Mouse (Mus musculus) fibroblast of lung, adult 2 months (primary cell): ENCODE results near the gene Rab37.

Experiments used
- DNase-seq: peaks from one replicate; pipeline ENCODE4 v3.0.0-alpha.2; 2011; ENCODE audit warnings: low read depth

Rab37 gene

DNA sequence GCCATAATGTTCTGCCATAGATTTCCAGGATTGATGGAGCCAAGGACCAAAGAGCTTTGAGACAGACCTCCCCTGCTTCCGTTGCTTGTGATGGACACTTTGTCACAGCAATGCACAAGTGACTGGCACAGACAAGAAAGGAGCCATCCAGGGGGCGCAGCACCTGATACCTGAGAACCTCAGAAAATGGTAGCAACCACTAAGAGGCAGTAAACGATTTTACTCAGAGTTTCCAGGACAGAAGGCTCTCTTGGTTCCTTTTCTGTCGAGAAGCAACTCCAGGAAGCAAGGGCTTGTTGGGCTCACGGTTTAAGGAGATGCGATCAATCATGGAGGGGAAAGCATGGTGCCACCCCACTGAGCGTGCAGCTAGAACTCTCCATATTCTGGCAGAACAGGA, 5.0 kb upstream of the Rab37 start:
- no peak for DNase-seq

GRCm38 (mm10) chr11:115089853-115090252, 1.4 kb upstream of the Rab37 start:
- DNase-seq: no peak

DNA sequence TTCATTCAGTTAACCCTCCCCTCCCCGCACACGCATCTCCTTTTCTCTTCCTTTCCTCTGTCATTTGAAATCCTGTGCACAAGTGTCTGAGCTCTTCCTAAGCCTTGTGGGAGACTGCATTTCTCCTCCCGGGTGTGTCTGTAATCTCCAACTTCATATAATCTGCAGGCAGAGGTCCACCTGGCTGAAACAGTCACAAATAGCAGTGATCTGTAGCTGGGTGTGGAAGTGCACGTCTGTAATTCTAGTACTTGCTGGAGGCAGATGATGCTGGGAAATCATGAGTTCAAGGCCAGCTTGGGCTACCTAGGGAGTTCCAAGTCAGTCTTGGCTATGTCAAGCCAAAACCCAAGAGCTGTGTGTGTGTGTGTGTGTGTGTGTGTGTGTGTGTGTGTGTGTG, 909 bp downstream of the Rab37 start:
- no peak for DNase-seq

DNA sequence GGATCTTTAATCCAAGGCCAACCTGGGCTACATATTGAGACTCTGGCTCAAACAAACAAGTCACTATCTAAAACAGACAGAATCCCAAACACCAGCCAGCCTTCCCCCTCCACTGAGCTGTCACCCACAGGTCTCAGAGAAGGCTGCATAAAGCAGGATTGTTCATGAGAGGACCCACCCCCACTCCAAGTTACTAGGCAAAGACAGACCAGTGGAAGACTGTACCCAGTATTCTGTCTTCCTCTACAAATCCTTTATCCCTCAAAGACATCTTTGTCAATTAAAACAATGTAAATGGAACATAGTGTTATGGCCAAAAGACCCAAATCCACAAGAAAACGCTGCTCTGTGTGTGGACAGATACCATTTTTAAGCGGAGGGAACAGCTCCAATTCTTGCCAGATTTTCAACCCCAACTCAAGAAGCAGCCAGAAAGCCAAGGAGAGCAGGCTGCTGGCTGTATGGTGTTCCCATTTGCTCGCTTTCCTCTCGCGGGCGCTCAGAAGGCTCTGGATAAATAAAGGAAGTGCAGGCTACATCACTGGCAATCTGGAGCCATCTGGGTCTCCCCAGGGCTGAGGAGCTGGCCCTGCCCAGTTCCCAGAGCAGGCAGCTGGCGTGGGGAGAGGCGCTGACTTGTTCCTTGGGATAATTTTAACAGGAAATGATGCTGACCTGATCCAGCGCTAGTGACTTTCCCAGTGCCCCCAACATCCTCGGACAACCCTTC, 7.1 kb downstream of the Rab37 start:
- no peak for DNase-seq

DNA sequence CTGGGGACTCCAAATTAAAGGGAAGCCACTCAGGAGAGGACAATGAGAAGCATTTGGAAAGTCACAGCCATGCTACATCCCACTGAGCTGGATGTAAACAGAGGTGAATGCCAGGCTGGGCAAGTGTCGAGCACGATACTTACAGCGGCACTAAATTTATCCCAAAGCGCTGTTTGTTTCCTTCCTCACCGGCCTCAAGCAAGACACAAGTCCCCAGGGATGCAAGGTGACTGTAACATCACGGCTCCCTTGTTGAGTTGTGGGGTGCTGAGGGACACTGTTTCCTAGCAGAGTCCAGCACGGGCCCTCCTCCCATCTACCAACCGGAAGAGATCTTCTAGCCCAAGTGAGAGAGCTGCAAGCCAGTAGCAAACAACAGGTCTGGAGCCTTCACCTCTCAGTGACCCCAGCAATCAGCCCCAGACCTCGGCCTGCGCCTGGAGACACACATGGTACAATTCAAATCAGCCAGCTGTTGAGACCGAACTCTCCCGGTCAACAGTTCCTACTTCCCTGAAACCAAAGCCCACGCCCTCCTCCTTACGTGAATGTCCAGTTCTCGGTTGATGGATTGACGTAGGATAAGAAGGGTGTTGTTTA, 8.1 kb downstream of the Rab37 start:
- no peak for DNase-seq

- DNase-seq: no peak
Measured at GRCm38 (mm10) chr11:115100032-115100621, 8.9 kb downstream of the Rab37 start.

GRCm38 (mm10) chr11:115100741-115101140, 9.5 kb downstream of the Rab37 start:
- DNase-seq: no peak

GRCm38 (mm10) chr11:115101615-115102051, 10.4 kb downstream of the Rab37 start:
- DNase-seq: no peak

DNA sequence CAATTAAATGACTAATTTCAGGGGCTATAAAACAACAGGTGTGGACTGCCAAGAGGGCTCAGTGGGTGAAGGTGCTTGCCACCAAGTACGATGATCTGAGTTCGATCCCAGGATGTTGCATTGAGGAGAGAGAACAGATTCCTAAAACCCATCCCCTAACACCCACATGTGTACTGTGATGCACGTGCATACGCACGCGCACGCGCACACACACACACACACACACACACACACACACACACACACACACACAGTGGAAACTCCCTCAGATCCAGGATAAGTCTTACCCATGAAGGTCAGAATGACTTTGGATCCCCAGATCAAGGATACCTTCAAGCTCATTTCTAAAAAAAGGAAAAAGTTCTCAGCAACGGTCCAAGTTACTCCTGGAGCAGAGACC, 10.9 kb downstream of the Rab37 start:
- no peak for DNase-seq

- no peak for DNase-seq
Measured at GRCm38 (mm10) chr11:115103470-115104413, 12.5 kb downstream of the Rab37 start.

DNA sequence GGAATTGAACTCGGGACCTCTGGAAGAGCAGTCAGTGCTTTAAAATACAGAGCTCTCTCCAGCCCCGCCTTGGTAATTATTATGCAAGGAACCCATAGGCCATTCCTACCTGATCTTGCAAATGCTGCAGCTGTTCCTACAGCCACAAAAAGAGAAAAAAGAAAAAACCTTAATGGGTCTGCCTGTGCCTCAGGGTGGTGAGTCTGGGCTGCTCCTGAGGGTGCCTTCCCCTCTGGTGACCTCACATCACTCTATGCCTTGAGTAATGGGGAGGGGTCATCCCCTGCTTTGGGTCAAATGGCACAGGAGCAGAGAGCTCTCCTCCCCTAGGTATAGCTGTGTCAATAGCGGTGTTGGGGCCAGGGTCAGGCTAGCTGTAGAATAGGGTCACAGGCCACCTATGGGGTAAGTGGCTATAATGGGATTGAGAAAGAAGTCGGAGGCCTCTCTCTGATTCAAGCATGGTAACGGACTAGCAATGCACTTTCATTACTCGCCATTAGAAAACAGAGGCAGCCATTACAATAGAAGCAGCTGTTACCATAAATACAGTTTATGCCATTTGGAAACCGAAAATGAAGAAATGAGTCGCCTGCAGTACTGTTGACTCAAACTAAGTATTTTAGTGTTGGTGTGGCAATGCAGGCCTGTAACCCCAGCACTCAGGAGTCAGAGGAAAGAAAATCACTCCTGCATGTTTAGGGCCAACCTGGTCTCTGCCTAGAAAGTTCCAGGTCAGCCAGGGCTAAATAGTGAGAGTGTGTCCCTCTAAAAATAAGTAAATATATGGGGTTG, 13.7 kb downstream of the Rab37 start:
- no peak for DNase-seq

- DNase-seq: no peak
Measured at GRCm38 (mm10) chr11:115106638-115107037, 15.4 kb downstream of the Rab37 start.

DNA sequence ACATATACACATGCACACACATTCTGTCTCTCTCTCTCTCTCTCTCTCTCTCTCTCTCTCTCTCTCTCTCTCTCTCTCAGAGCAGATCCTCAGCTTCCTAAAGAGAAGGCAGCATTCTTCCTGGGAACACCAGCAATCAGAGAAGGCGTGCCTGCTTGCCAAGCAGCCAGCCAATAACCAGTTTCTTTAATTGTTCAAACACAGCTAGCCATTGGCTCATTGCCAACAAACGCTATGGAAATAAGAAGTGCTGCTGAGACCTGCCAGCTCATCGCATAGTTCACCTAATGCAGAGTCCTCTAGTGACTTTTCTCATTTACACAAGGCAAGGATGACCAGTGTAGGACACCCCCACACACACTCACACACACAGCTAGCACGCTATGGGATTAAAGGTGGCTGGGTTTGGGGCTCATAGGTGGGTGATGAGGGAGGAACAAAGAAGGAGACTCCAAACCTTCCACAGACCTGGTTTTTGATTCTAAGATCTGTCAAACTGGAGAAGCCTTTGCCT, 16.2 kb downstream of the Rab37 start:
- DNase-seq: no peak

GRCm38 (mm10) chr11:115108176-115108575, 16.9 kb downstream of the Rab37 start:
- DNase-seq: no peak

DNA sequence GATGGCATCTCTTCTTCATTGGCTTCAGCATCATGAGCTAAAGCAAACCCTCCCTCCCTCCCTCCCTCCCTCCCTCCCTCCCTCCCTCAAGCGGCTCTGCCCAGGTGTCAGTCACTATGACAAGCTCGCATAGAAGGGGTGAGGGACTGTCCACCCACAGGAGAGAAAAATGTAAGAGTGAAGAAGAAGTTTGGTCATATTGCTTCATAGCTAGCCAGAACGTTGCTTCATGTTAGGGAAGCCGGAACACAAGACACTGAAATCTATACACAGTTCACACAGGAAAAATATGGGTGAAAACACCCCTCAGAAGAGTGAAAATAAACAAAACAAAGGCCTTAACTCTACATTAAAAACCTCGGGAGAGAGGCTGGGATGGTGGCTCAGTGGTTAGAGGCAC, 19.0 kb downstream of the Rab37 start:
- no peak for DNase-seq

DNA sequence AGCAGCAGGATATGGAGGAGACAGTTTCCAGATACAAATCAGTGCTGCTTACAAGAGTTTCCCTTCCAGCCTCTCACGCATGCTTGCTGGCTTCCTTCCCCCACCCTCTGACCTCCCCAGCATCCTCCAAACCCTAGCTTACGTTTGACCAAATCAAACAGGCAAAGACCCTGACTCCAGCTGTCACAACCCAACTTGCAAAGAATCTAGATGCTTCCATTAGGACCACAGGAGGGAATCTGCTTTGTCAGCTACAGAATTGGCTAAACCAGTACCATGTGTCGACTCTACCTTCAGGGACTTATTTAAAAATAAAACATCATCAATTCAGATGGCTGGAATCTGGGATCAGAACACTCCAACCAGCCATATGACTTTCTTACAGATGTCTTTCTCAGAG, 21.0 kb downstream of the Rab37 start:
- no peak for DNase-seq

DNA sequence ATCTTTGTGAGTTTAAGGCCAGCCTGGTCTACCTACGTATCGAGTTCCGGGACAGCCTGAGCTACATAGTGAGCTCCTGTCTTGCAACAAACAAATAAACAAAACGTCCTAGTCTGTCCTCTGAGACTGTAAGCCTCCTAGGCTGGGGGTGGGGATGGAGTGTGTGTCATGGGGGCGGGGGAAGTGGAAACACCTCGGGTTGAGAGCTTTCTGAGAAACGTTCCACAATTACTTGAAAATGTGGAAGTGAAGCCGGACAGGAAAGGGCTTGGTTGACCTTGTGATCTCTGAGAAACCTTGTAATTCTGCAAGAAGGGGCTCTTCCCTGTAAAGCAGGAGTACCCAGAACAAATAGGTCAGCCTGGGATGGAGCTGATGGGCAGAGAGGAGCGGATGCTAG, 28.2 kb downstream of the Rab37 start:
- no peak for DNase-seq

- no peak for DNase-seq
Measured at GRCm38 (mm10) chr11:115128483-115128882, 37.3 kb downstream of the Rab37 start.

GRCm38 (mm10) chr11:115129508-115130126, 38.4 kb downstream of the Rab37 start:
- DNase-seq: no peak

GRCm38 (mm10) chr11:115131768-115132381, 40.6 kb downstream of the Rab37 start:
- DNase-seq: no peak
